Mouse (Mus musculus) lung, embryonic 16.5 days (tissue): Measurements from ENCODE around the gene Itgb1. TPM values are rescaled to one million over a fixed set of nuclear protein-coding genes. Genes with fewer than 3 reads are reported as not detected.

Experiments
- ATAC-seq: fragments of 200-750 bp; cut with Nextera tagmentation; 2 replicates; pipeline ENCODE4 v1.8.0; 2017; ENCODE audit warnings: low read depth, mild to moderate bottlenecking, moderate library complexity
- H3K27ac ChIP-seq: fragments of 300-500 bp; sonication (generic); 2 replicates; pipeline ENCODE4 v1.5.1; 2014; ENCODE audit warnings: mild to moderate bottlenecking, control low read depth, low read length
- H3K27me3 ChIP-seq: fragments of 300-500 bp; sonication (generic); 2 replicates; pipeline ENCODE4 v1.6.1; 2014; ENCODE audit warnings: low read depth, low read length, mixed read lengths; ENCODE audit not compliant: control insufficient read depth, insufficient read depth
- H3K36me3 ChIP-seq: fragments of 300-500 bp; sonication (generic); 2 replicates; pipeline ENCODE4 v1.6.1; 2014; ENCODE audit warnings: low read length; ENCODE audit not compliant: control insufficient read depth, insufficient read depth
- H3K4me1 ChIP-seq: fragments of 300-500 bp; sonication (generic); replicated peaks from 2 replicates; pipeline ENCODE4 v1.6.1; 2014; ENCODE audit warnings: low read length, mixed read lengths; ENCODE audit not compliant: control insufficient read depth, insufficient read depth
- H3K4me2 ChIP-seq: fragments of 300-500 bp; sonication (generic); 2 replicates; pipeline ENCODE4 v1.6.1; 2014; ENCODE audit warnings: low read depth, low read length, control low read depth
- H3K4me3 ChIP-seq: fragments of 300-500 bp; sonication (generic); 2 replicates; pipeline ENCODE4 v1.5.1; 2014; ENCODE audit warnings: mild to moderate bottlenecking, low read length, control low read depth
- H3K9ac ChIP-seq: fragments of 300-500 bp; sonication (generic); 2 replicates; pipeline ENCODE4 v1.6.1; 2014; ENCODE audit warnings: low read length, control low read depth
- H3K9me3 ChIP-seq: fragments of 300-500 bp; sonication (generic); 2 replicates; pipeline ENCODE4 v1.6.1; 2016; ENCODE audit warnings: low read length; ENCODE audit not compliant: control insufficient read depth
- WGBS: fragments of 180-500 bp; shearing (Covaris S2); extraction: QIAGEN DNeasy Blood & Tissue Kit; methylation state at CpG from one replicate; pipeline ENCODE4 v1.1.7; 2014; 5-methylcytosine and 5-hydroxymethylcytosine counted together
- polyA plus RNA-seq: library from polyadenylated mRNA; unstranded; fragments of >200 nt; fragmentation: Nextera tagmentation; extraction: Ambion mirVana; gene quantifications from 2 replicates; pipeline ENCODE4 v1.2.1, GENCODE M21; 2015

Itgb1 gene
- polyA plus RNA-seq, 1 experiment from 2014 or later = 384 TPM

GRCm38 (mm10) chr8:128697945-128698344, 12.5 kb downstream of the Itgb1 start:
- Histone ChIP-seq H3K9ac (no peak overlapping the region), H3K4me1 (peaks cover 18% of the 10 kb centered on the region), H3K27me3 (no peaks in the 10 kb centered on the region), H3K36me3 (no peaks in the 10 kb centered on the region), H3K4me2 (no peak overlapping the region), H3K9me3 (no peaks in the 10 kb centered on the region), H3K4me3 (no peak overlapping the region), H3K27ac (no peak overlapping the region)
- WGBS = 34% methylated on average over 3 of the region's 3 CpGs
- ATAC-seq = peak; percentile 91

GRCm38 (mm10) chr8:128704376-128704775, 18.9 kb downstream of the Itgb1 start:
- Histone ChIP-seq H3K36me3 (peaks cover 7% of the 10 kb centered on the region), H3K27me3 (no peaks in the 10 kb centered on the region), H3K4me2 (no peak overlapping the region), H3K4me3 (no peak overlapping the region), H3K27ac (no peak overlapping the region), H3K4me1 (0 out of 2 replicates have a peak, but pooled peaks cover 4% of the 10 kb centered on the region), H3K9ac (no peak overlapping the region), H3K9me3 (no peaks in the 10 kb centered on the region)
- no peak for ATAC-seq
- 81% methylated on average over 1 of the region's 1 CpGs for WGBS

- Histone ChIP-seq H3K27ac (no peak overlapping the region), H3K9ac (no peak overlapping the region), H3K27me3 (no peaks in the 10 kb centered on the region), H3K4me2 (no peak overlapping the region), H3K36me3 (peaks cover 7% of the 10 kb centered on the region), H3K9me3 (no peaks in the 10 kb centered on the region), H3K4me1 (0 out of 2 replicates have a peak, but pooled peaks cover 4% of the 10 kb centered on the region), H3K4me3 (no peak overlapping the region)
- WGBS = 91% methylated on average over 2 of the region's 2 CpGs
- ATAC-seq = no peak
These were observed 19.4 kb downstream of the Itgb1 start for GRCm38 (mm10) chr8:128704836-128705235.

- Histone ChIP-seq H3K36me3 (peaks cover 32% of the 10 kb centered on the region), H3K4me3 (no peak overlapping the region), H3K4me1 (no peaks in the 10 kb centered on the region), H3K27ac (no peak overlapping the region), H3K27me3 (no peaks in the 10 kb centered on the region), H3K9ac (no peak overlapping the region), H3K9me3 (no peaks in the 10 kb centered on the region), H3K4me2 (no peak overlapping the region)
- ATAC-seq = no peak
- 45% methylated on average over 3 of the region's 3 CpGs for WGBS
These were observed 23.8 kb downstream of the Itgb1 start for GRCm38 (mm10) chr8:128709261-128709660.

GRCm38 (mm10) chr8:128716184-128716583, 30.7 kb downstream of the Itgb1 start:
- no peaks in the 10 kb centered on the region for H3K27me3 ChIP-seq
- peaks cover 44% of the 10 kb centered on the region for H3K36me3 ChIP-seq
- H3K4me3 ChIP-seq = no peak overlapping the region
- no peaks in the 10 kb centered on the region for H3K9me3 ChIP-seq
- H3K9ac ChIP-seq = no peak overlapping the region
- H3K4me1 ChIP-seq = no peaks in the 10 kb centered on the region
- H3K27ac ChIP-seq = no peak overlapping the region
- ATAC-seq = peak; percentile 41; the same call in 1 of the 2 replicates
- H3K4me2 ChIP-seq = no peak overlapping the region

- 51% methylated on average over 1 of the region's 1 CpGs for WGBS
- Histone ChIP-seq H3K27ac (no peak overlapping the region), H3K4me3 (no peak overlapping the region), H3K4me2 (no peak overlapping the region), H3K36me3 (peaks cover 35% of the 10 kb centered on the region), H3K9ac (no peak overlapping the region), H3K9me3 (no peaks in the 10 kb centered on the region), H3K4me1 (no peaks in the 10 kb centered on the region), H3K27me3 (no peaks in the 10 kb centered on the region)
- ATAC-seq = peak; percentile 65; the same call in 1 of the 2 replicates
These were observed 39.4 kb downstream of the Itgb1 start for GRCm38 (mm10) chr8:128724819-128725218.

GRCm38 (mm10) chr8:128727213-128727612, 41.8 kb downstream of the Itgb1 start:
- H3K9me3 ChIP-seq = no peaks in the 10 kb centered on the region
- no peak overlapping the region for H3K4me2 ChIP-seq
- no peak overlapping the region for H3K4me3 ChIP-seq
- no peaks in the 10 kb centered on the region for H3K4me1 ChIP-seq
- peaks cover 36% of the 10 kb centered on the region for H3K36me3 ChIP-seq
- ATAC-seq = no peak
- WGBS = 97% methylated on average over 1 of the region's 1 CpGs
- H3K27me3 ChIP-seq = no peaks in the 10 kb centered on the region
- no peak overlapping the region for H3K27ac ChIP-seq
- H3K9ac ChIP-seq = no peak overlapping the region

- no peaks in the 10 kb centered on the region for H3K27me3 ChIP-seq
- no peaks in the 10 kb centered on the region for H3K9me3 ChIP-seq
- peaks cover 43% of the 10 kb centered on the region for H3K36me3 ChIP-seq
- H3K27ac ChIP-seq = no peak overlapping the region
- H3K4me3 ChIP-seq = no peak overlapping the region
- no peaks in the 10 kb centered on the region for H3K4me1 ChIP-seq
- H3K4me2 ChIP-seq = no peak overlapping the region
- no peak for ATAC-seq
- WGBS = 93% methylated on average over 2 of the region's 2 CpGs
- H3K9ac ChIP-seq = no peak overlapping the region
These were observed 46.8 kb downstream of the Itgb1 start for GRCm38 (mm10) chr8:128732254-128732653.

GRCm38 (mm10) chr8:128734118-128734517, 48.7 kb downstream of the Itgb1 start:
- Histone ChIP-seq H3K4me2 (no peak overlapping the region), H3K27me3 (no peaks in the 10 kb centered on the region), H3K9me3 (no peaks in the 10 kb centered on the region), H3K36me3 (peaks cover 45% of the 10 kb centered on the region), H3K27ac (no peak overlapping the region), H3K4me3 (no peak overlapping the region), H3K9ac (no peak overlapping the region), H3K4me1 (no peaks in the 10 kb centered on the region)
- WGBS = 91% methylated on average over 3 of the region's 3 CpGs
- no peak for ATAC-seq

GRCm38 (mm10) chr8:128735692-128736091, 50.2 kb downstream of the Itgb1 start:
- no peak overlapping the region for H3K27ac ChIP-seq
- WGBS = 94% methylated on average over 3 of the region's 3 CpGs
- H3K27me3 ChIP-seq = no peaks in the 10 kb centered on the region
- no peaks in the 10 kb centered on the region for H3K9me3 ChIP-seq
- H3K4me2 ChIP-seq = no peak overlapping the region
- peaks cover 41% of the 10 kb centered on the region for H3K36me3 ChIP-seq
- no peak for ATAC-seq
- H3K4me1 ChIP-seq = no peaks in the 10 kb centered on the region
- H3K9ac ChIP-seq = no peak overlapping the region
- no peak overlapping the region for H3K4me3 ChIP-seq
